Mouse (Mus musculus) megakaryocyte, embryonic 14.5 days (primary cell): Measurements from ENCODE around the gene Fbxo6.

ENCODE experiments used
- FLI1 ChIP-seq: IDR thresholded peaks from 2 replicates; pipeline ENCODE4 v1.6.1; 2012; ENCODE audit warnings: low read length, inconsistent platforms, mixed read lengths
- GATA1 ChIP-seq: IDR thresholded peaks from 3 replicates; pipeline ENCODE4 v1.6.1; 2012; ENCODE audit warnings: mixed read lengths, low read length, inconsistent platforms, borderline replicate concordance

DNA sequence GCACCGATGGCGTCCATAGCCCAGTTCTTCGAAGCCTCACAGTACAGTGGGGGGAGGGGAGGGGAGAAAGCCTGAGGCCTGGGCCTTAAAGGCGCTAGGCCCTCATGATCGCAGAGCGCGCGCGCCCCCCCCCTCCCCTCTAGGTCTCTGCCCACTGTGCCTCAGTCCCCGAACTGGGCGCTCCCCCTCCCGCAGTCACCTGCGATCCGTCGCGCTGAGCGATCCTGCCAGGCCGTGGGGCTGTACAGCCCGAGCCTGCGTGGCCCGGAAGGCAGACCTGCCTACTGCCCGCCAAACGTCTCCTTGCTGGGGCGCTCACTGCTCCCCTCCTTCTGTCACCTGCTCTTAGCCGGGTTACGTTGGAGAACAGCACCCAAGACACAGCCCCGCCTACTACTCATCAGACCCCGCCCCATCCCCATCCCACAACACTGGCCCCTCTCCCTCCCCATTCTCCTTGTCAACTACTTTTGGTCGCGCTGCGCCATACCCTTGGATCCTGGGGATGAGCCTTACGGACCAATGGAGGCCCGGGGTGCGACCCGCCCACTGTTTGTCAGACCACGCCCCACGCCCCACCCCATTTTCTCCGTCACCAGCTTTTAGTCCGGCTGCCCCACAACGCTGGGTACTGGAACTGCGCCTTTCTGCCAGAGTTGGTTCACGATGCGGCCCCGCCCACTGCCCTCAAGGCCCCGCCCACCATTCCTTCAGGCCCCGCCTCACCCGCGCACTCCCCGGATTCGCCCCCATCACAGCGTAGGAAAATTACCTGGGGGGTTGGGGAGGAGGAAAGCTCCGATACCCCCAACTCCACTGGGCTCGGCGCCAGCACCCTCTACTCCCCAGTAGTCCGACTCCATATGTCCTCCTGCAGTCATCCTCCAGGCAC, 7.8 kb upstream of the Fbxo6 start:
- TF ChIP-seq GATA1 (no peak), FLI1 (no peak)
